Mouse (Mus musculus) thymus, adult 18-20 months (tissue): ENCODE measurements around the gene Orc6.

Source experiments
- DNase-seq, 2 experiments: peaks; one replicate each; pipeline ENCODE4 v3.0.0; 2022; ENCODE audit warnings: mixed read lengths in 2 of 2

Orc6 gene

DNA sequence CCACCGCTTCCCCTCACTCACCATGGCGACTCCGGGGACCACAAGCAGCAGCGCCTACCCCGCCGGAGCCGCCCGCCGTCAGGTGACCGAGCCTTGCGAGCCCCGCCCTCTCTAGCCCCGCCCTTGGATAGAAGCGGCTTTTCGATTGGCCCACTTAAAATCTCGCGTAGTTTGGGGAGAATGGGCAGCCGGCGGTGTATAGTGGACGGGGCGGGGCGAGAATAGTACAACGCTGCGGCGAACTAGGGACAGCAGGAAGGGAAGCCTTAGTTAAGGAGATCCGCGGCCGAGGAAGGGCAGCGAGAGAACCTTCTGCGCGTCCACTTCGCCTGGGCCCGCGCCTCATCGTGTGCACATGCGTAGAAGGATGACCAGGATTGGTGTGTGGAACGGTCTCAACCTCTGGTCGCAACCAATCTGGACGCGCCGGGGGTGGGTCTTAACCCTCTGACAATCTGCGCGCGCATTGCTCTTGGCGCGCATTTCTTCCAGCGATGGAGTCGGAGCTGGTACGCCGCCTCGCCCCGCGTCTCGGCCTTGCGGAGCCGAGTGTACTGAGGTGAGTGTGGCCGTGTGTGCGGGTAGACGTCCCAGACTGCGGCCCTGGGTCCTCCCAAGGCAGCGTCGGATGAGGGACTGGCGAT is at the start of gene Orc6, which contains the start of gene Vps35:
Orc6 (plus strand) TSS at position 199 of the 644 bp plus-strand sequence.
Vps35 (minus strand) TSS at position 369 of the 644 bp plus-strand sequence.
- DNase-seq, result peak; percentile 92 to 94

DNA sequence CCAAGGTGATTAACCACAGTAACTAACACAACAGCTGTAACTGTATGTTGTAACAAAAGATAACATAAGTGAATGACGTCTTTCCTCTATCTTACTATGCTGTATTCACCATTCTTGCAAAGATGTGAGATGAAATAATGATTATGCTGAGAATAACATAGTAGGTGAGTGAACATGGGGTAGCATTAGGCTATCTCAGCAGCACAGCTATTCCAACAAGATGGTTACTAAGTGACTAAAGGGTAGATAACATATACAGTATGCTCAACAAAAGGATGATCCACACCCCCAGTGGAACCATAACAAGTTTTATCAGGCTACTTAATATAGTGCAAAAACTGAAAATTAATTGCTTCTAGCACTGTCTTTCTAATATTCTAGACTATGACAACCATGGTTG is 12.6 kb upstream of the Orc6 start:
- no peak for DNase-seq

DNA sequence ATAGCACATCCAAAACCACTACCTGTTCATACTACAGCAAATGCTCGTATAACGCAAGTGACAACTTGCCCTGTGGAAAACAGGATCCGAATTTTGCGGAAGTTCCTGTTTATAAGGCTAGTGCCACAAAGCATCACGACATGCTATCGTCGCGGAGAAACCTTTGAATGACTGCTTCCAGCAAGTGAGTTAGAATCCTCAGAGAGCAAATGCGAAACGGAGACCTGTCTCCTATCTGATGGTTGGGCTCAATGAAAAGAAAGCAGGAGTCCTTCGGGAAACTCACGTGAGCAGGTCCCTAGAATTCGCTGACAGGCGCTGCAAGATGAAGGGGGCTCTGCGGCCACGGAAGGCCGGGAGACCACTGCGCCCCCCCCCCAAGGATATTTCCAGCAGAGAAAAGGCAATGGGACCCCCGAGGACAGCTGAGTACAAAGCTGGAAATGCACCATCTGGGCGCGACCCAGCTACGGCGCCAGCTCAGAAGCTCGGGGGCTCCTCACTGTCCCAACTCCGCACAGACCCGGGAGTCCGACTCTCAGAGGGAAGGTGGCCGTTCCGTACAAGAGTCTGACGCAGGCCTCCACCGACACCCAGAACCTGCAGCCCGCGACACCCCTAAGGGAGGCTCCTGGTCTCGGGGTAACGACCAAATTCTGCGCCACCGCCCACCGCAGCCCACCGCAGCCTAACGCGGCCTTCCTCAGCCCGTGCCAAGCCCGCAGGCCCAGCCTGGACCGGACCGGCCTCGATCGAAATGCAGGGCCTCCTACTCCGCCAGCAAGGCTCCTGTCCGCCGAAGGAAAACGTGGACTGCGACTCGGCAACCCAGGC is 615 bp upstream of the Orc6 start:
- DNase-seq, result peak in 1 of 2 experiments; percentile 6

DNA sequence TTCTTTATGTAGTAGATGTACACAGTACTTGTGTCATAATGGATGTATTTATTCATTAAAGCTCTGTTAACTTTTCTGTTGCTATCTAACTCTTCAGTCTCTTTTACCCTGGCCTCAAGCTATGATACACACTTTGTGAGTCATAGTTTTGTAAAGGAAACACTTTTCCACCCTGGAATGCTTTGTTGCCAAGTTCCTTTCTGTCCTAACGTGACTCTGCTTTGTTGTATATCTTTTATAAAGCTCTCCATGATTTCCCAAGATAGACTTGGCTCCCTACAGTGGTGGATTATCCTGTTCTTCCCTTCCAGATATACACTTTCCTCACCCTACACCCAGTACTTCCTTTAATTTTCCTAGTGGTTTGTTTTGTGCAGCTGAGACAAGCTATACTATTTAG is 2.5 kb downstream of the Orc6 start:
- DNase-seq, result no peak

DNA sequence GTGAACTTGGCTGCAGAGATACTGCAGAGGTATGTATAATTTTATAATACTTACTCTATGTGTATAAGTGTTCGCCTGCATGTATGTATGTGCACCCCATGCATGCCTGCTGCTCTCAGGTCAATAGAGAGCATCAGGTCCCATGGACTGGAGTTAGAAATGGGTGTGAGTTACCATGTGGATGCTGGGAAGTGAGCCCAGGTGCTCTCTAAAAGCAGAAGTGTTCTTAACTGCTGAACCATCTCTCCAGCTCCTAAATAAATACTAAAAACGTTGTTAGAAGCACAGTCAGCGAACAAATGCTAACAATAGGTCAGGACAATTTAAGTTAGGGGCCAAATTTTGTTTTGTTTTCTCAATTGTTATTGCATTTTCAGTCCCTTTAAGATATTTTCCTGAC is 3.5 kb downstream of the Orc6 start:
- DNase-seq, result no peak

DNA sequence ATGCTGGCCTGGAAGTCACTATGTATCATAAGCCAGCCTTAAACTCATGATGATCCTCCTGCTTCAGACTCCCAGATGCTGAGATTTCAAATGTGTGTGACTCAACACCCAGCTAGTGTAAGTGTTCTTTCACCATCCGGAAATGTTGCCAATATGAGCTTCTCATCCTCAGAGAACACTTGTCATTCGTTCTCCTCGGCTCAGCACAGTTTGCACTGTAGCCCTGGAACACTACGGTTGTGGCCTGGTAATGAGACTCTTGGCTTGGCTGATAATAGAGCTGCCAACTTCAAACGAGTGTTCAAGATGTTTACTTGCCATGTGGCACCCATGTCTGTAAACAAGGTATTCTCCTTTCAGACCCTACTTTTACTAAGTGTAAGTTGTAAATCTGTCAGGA is 4.1 kb downstream of the Orc6 start:
- no peak for DNase-seq

DNA sequence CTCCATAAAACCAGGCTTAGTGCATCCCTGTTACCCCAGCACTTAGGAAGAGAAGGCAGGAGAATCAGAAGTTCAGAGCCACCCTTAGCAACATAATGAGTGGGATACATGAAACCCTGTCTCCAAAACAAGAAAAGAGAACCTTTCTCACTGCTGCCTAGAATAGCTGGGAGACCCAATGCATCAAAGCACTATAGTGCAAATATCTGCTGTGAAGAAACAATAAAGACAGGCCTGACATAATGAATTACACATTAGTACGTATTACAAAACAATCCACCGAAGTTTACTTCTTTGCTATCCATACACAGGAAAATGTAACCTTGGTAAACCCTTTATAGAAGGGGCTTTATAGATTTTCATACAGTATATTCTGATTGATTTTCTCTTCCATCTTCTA is 9.1 kb downstream of the Orc6 start:
- no peak for DNase-seq

DNA sequence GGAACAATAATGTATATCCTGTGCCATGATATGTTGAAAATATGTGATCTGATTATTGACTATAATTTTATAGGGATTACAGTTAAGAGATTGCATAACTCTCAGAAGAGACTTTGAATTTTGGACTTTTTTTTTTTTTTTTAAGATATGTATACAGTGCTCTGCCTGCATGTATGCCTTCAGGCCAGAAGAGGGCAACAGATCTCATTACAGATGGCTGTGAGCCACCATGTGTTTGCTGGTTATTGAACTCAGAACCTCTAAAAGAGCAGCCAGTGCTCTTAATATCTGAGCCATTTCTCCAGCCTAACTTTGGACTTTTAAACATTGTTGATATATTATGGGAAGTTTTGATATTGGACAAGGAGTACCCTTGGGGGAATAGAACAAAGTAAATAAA is 12.3 kb downstream of the Orc6 start:
- no peak for DNase-seq

DNA sequence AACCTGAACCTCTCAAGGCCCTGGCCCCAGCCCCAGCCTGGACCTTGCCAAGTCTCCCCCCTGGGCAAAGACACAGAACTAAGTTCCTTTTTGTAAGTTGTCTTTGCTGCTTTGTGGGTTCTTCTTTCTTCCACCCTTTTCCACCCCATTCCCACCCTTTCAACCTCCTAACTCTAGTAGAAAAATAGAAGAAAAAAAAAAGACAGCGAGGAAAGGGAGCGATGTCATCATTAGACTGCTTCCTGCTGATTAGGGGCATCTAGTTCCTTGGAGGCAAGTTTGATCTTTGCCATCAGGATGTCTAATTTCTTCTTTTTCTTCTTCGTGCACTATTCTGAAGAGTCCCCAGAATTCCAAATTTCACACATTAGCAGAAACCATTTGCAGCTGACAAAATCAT is 13.6 kb downstream of the Orc6 start:
- DNase-seq, result no peak

DNA sequence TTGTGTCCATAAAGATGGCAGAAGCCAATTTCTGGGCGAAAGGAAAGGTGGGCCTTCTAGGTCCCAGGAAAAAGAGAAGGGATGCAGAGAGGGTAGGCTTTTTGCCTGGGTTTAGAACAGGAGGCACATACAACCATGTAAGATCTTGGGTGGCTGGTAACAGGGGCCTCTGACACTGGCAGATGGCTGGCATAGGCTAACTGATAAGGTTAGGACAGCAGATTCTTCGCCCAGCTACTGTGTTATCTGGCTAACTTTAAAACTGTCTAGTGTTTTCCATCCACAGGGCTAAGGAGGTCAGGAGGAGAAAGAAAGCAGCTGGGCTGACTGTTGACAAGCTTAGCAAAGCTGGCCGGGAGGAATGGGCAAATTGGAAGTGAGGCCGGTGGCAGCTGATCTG is 19.1 kb downstream of the Orc6 start:
- no peak for DNase-seq

DNA sequence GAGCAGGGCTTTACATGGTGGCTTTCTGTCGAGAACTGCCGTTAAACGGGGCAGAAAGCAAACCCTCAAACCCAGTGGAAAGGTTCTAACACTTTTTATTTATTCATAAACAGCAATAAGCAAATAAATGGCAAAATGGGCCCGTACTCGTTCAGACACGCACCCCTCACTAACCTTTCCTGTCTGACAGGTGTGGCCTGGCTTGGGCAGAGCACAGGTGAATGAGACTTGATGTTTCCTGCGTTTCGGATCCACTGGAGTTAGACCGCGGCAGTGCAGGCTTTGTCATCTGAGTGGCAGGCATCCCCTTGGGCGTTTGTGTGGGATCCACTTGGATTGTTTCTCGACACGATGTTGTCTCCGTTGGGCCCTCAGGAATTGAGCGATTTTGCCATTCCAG is 22.5 kb downstream of the Orc6 start:
- no peak for DNase-seq

DNA sequence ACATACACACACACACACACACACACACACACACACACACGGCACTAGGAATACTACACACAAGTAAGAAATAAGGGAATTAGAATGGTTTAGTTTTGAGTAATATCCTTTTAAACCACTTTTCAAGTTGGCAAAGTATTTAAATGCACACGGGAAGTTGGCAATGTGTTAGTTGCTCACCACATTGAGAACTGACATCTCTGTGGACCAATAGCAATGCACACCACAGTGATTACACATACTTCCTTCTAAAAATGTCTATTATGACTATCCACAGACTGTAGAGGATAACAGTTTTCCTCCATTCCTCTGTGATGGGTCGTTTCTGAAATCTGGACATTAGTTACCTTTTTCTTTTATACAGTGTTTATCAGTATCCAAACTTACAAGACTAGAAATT is 23.7 kb downstream of the Orc6 start:
- DNase-seq, result no peak

DNA sequence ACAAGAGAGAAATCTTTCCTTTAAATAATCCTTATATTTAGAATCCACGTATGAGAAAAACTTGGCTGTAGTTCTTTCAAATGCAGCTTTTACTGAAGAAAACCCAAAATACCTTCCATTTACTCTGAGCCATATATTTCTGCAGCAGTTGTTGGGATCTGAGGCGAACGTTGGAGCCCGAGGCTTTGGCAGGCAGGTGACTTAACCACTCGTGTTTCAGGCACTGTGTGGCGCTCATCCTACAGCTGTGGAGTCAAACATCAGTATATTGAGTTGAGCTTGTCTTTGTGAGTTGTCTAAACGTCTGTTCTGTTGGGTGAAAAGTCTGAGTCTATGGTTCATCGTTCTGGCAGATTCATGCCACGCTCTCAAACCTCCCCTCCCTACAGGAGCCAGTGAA is 27.6 kb downstream of the Orc6 start:
- no peak for DNase-seq

DNA sequence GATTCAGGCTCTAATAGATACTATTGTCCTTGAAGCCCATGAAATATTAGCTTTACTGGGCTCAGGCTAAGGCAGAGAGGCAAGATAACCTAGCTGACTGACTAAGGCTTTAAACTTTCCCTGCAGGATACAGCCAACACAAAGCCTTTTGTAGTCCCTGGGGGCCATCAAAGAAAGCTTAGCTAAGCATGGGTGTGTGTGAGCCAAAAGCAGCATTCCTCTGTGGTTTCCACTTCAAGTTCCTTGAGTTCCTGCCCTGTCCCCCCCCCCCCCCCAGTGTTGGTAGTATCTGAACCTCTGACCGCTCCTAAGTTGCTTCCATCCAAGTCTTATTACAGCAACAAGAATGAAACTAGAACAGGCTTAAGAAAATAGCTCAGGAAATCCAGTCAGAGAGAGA is 30.1 kb downstream of the Orc6 start:
- no peak for DNase-seq

DNA sequence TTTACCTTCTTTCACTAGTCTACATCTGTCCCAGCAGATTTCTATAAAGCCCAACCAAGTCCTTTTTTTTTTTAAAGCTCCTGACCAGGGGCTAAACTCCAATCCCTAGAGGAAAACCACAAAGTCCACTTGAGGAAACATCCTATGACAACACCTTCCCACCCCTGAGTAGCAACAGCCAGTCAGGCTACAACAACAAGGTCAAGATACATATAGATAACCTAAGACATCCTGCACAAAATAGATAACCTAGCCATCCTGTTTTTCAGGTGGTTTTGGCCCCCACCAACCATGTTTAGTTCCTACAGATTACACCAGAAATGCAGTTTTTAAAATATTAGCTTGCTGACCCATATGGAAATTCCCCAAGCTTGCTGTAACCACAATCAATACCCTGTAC is 35.7 kb downstream of the Orc6 start:
- no peak for DNase-seq

DNA sequence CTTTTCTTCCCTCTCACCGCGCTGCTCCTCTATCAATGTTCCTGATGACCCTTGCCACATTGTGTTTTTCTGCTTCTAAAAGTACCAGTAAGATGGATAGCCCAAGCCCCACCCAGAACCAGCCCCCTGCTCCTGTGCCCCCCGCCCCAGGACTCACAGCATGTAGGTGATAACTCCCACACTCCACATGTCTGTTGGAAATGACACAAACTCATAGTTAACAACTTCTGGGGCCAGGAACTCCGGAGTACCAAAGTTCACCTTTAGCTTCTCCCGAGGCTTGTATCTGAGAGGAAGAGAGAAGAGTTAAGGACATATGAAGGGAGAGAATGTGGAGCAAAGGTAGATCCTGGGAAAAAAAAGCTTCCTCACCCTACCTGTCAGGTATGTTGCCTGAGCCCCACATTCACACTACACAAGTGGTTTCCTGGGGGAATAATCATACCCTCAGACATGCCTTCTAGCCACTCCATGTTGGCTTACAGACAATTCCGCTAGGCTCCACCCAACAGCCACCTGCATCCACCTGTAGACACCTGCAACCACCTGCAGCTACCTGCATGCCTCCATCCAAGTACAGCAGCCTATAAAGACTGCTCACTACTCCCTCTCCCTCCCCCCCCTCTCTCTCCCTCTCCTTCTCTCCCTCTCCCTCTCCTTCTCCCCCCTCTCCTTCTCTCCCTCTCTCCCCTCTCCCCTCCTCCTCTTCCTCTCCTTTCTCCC is 36.9 kb downstream of the Orc6 start:
- no peak for DNase-seq

DNA sequence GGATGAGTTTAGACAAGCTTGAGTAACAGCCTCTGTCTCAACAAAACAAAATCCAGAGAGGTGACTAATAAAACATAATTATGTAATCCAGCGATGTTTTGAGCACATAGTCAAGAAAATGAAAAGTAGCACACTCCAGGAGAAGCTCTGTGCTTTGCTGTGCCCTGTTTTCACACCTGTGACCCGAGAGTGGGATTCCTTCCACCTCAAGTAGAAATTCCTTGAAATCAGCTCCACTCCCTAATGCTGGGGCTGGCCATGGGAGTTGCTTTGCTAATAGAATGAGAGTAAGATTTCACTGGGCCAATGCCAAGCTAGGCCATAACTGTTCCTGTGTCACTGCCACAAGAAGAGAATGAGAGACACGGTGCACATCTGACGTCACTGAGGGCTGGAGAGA is 38.2 kb downstream of the Orc6 start:
- no peak for DNase-seq

DNA sequence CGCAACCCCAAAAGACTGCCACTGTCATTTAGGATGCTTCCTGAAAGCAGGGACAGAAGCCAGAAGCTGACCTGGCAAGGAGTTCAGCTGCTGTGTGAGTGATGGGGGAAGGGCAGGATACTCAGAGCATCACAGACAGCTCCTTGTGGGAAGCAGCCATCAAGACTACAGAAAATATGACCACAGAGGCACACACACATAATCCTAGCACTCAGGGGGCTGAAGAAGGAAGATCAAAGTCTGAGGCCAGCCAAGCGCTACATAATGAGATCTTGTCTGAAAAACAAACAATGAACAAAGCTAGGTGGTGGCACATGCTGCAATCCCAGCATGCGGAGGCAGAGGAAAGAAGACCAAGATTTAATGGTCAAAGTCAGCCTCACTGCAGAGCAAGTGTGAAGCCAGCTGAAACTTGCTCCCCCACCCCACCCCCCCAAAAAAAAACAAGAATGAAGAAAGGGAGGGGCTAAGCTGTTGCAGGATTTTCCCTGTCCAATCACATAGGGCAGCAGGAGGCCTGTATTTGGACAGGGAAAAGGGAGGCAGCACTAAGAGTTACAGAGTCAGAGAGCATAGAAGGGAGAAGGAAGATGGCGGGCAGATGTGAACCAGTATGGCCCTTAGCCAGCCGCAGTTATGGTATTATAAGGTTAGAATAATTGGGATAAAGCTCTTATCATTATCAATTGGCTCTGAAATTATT is 40.6 kb downstream of the Orc6 start:
- DNase-seq, result no peak

DNA sequence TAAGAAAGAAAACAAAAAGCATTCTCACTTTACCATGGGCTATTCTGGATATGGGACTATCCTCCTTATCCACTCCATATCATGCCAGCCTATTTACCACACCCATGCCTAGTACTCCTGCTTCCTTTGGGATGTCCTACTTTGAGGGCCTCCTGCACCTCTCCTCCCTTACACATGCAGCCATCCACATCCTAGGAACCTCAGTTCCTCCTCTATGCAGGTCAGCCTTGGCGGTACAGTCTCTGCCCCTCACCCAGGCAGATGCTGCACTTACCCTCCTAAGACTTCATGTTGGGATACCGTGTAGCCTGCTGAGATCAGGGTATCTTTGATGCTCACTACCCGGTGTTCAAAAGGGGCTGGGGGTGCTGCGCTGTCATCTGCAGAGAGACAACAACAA is 53.9 kb downstream of the Orc6 start:
- no peak for DNase-seq
